Mouse (Mus musculus) urinary bladder, postnatal 36 days (tissue): ENCODE measurements at regions not wholly inside any gene's neighbourhood (a gene's known extent, or its start where the extent isn't known, plus 50 kb on each side); places are given as distances from the start of the nearest gene placed in this dataset.

Experiments
- DNase-seq, 2 experiments: peaks; one replicate each; pipeline ENCODE4 v3.0.0; 2022; ENCODE audit warnings: low spot score in 2 of 2, mixed read lengths in 1 of 2

DNA sequence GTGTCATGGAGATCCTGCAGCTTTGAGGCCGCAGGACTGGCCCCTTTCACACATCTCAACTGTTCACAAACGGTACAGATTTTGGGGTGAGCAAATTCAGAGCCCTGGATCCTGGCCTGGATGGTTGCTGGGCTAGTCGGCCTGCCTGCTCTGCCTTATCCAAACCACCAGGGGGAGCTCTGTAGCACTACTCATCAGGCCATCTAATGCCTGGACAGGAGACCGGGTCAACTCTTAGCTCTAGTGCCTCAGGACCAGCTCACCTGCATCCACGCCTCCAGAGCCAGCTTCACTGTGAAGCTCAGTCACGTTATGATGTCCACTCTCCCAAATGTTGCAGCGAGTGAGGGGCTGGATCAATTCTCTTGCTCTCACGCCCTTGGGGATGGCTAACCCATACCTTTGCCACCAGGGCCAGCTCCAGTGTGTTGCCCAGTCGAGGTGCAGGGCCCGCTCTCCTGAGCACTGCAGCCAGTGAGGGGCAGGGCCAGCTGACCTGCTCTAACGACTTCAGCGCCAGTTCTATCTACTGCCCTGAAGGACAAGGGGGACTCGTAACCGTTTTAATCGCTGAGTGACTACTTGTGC lies 206.8 kb downstream of the Etnk1 start:
- DNase-seq = peak; percentile 44 to 58

DNA sequence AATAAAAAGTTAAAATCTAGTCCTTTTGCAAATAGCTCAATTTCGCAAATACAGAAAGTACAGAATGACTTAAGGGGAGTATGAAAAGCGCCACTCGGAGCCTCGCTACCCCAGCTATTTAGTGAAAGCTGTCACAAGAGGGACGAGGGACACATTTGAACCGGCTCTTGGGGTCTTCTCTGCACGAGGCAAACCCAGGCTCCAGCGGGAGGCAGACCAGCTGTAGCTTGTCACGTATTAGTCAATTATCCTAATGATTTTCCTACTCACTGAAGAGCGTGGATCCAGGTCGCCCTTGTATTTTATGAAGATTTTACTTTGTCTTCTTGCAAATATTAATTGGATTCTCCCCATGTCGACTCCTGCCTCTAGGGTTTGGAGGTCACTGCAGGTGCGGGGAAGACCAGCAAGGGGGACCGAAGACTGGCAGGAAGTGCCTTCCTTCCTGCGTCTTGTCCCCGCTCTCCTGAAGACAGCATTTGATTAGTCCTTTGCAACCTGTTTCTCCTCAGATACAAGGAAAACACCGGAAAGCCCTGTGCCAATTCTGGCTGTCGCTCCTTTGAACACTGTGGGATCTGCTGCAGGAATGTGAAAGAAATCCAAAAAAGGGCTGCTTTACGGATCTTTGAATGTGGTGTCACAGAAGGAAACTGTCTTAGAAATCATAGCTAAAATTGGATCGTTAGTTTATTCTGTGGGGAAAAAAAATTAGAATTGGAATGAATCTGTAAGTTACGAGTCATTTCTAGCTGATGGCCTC lies 209.1 kb downstream of the Etnk1 start:
- no peak for DNase-seq

DNA sequence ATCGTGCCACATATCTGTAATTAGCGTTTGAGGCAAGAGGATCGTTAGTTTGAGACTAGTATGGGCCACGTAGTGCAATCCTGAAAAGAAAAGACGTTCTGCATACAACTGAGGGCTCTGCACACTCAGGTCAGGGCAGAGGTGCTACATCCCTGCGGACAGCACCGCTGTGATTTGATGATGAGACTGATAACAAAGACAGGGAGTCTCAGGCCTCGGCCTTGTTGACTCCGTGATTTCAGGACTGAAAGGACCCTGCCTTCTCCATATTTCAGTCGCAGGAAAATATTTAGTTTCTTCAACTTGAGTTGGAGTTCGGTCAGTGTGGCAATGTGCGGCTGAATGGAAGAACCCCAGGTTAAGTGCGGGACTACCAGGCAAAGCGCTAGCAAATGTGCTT lies 210.1 kb downstream of the Etnk1 start:
- no peak for DNase-seq

DNA sequence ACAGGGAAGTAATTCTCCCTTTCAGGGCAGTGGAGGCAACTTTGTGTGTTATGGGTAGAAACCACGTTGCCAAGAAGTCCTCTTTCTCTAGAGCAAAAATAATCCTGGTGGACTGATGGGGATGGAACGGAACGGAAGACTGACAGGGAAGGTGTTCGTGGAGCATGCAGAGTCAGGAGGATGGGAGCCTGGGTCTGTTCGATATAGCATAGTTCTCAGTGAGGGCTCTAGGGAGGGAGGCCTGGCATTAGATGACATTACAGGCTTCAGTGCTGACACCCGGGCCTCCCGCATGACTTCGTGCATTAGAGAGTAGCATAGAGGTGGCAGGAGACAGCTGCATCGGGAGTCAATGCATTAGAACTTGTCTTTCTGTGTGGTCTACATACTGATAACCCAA lies 211.1 kb downstream of the Etnk1 start:
- DNase-seq = no peak

DNA sequence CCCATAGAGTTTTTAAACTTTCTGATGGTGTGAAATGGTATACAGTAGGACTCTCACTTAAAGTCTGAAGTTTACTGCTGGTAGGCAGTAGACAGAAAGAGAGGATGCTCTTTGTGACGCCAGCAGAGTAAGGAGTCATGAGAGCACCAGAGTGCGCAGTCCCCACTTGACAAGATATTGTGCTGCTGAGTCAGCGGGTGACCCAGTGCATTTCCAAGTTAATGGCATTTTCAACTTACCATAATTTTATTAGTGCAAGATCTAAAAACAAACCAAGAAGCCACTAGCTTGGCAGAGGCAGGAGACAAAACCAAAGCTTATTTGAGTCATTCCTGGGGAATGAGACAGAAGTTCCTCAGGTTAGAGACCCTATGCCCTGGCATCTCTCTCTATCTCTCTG lies 213.5 kb downstream of the Etnk1 start:
- DNase-seq = no peak

DNA sequence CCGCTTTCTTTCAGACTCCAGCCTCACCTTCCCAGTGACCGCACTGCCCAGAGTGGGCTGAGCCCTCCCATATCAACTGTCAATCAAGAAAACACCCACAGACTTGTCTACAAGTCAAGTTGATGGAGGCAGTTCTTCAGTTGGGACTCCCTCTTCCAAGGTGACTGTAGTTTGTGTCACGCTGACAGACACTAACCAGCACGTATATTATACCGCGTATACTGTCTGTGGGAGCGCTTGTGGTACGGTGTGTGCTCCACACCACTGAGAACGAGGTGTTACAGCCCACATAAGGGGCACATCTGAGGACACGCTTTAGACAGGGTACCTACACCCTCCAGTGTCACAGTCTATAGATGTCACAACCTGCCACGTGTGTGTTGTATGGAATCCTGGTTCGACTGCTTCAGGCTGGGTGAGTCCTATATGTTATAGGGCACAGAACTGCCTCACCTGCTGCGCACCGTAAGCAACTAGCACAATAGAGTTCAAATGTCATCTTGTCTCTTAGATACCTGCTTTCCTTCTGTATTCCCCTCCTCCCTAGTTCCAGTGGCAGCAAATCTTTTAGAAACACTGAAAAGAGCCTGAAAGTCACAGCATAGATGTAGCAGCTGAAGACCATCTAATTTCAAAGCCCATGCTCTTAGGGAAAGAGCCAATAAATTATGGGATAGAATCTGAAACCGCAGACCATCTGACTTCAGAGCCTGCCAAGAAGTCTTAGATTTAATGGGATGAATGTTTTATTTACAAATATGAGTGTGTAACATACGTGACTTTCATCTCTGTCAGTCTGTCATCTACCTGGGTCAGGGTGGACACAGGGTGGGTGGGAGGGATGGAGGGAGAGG lies 219.8 kb downstream of the Etnk1 start:
- DNase-seq = no peak

DNA sequence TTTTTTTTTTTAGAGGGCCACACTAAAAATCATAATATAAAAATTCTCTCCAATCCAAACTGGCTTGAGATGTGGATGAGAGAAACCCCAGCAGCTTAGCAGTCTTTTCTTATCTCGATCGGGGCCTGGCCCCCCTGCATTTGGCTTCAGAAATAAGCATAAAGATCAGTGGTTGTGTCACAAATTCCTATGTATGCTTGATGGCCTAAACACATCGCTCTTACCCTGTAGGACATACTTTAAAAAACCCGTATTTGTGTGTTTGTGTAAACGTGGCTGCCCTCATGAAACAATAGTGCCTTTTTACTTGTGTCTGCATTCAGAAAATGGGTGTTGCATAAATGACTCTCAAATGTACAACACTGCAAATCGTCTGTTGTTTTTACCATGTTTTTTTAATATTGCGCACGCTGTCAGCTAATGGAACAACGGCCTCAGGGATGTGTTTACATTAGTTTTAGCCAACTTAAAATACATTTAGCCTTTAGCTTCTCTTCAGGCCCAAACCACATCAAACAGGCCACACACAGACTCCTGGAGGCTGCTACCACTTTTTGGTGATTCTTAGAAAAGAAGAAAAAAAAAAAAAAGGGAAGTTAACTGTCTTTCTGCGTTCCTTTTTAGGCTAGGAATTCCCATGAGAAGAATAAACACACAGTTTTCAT lies 226.7 kb downstream of the Etnk1 start:
- no peak for DNase-seq

DNA sequence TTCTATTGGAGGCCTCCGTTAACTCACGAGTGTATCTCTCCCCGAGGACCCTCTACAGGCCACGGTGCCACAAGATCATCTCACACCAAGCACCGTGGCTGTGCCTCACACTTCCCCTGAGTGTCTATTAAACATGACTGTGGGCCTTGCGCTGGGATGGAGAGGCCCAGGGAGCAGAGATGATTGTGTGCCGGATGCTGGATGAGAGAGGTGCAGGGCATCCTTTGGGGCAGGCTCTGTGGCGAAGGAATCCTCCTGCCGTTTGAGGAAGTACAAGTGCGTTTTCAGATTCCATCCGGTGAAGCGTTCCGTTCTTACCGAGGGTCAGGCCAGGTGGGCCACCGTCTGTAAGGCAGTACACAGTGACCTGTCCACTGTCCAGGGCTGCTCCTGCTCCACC lies 227.4 kb downstream of the Etnk1 start:
- no peak for DNase-seq

DNA sequence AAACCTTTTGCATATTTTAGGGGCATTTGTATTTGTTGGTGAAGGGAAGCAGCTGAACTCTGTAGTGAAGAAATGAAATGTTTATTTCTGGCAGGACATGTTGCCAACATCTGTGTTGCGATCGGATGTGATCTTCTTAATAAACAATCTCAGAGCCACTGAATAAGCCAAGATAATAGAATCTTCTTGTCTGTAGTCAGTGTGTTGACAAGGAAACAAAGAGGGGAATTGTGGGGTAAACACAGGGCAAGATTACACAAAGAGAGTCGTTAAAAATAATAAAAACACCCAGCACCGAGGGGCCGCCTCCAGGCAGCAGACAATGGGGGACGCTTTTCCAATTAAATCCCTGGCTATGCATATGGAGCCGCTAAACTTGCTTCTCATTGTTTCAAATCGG lies 234.4 kb downstream of the Etnk1 start:
- no peak for DNase-seq

DNA sequence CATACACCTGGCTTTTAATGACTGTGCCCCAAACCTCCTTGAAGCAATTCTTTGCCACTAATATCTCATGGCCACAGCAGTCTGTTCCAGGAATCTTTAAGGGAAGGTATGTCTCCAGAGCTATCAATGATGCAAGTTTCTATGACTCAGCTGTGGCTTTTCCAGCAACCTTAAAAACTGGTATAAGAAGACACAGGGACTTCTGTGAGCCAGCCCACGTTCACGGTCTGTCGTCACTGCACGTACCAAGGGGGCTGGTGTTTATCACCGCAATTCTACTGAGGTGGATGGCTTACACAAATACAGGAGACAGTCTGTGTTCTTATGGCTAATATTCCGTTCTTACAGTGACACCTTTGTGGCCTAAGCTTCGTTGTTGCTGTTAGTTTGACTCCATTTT lies 234.9 kb downstream of the Etnk1 start:
- DNase-seq = no peak

DNA sequence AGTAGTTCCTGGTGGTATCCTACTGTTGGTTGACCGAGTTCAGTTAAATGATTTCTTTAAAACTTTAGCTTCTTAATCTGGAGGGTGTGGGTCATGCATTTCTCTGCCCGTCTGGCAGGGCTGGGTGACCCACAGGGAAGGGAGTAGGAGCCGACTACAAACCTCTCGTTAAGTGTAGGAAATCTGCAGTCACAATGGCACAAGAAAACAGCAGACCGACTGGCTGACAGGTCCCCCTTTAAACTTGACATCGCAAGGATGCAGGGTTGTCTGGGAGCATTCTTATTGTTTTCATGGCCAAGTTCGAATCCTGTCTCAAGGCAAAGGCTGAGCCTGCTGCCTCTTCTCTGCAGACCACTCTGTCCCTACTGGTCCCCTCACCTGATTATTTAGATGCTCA lies 235.7 kb downstream of the Etnk1 start:
- no peak for DNase-seq

DNA sequence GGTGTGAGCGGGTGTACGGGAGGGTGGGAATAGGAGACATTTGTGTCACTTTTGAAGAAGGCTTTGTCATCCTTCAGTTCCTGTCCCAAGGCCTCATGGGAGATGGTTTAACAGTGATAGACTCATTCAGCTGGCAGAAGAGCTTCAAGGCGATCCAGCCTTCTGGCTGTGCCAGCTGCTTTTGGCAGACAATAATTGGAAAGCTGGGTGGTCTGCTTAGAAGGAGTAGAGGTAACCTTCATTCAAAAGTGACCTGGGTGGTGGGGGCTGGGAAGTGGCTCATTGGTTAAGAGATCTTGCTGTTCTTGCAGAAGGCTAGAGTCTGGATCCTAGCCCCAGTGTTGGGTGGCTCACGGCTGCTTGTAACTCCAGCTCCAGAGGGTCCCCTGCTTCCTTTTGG lies 237.5 kb downstream of the Etnk1 start:
- DNase-seq = no peak

DNA sequence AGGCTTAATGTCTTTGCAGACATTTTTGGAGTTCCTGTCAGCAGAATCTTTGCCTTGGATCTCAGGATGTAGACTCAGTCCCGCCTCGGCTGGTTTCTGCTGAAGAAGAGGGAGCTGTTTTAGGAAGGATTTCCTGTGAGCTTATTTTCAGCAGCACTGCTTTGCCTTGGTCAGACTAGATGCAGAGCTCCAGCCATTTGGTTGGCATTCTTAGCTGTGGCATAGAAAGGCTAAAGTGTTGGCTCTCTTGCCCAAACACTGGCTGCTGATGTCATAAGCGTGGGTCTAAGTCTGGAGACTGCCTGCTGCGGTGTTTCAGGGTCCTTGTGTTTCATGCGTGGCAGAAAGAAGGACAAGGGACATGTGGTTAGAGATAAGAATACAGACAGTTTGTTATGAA lies 245.0 kb downstream of the Etnk1 start:
- DNase-seq = no peak

DNA sequence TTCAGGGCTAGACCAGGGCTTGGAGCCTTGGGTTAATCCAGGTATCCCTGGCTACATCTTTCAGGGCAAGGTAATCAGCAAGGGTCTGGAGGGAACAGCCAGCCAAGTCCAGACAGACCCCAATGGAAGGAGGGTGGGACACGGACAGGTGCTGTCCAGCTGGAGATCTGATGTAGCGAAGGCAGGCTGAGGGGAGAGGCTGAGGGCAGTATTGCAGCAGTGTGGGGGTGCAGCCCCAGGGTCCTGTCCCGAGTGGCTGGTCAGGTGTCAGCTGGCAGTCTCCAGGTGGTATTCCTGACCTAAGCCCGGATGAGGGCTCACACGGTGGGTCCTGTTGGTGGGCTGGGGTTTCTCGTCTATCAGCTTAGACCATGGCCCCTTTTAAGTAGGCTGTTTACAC lies 245.7 kb downstream of the Etnk1 start:
- no peak for DNase-seq

DNA sequence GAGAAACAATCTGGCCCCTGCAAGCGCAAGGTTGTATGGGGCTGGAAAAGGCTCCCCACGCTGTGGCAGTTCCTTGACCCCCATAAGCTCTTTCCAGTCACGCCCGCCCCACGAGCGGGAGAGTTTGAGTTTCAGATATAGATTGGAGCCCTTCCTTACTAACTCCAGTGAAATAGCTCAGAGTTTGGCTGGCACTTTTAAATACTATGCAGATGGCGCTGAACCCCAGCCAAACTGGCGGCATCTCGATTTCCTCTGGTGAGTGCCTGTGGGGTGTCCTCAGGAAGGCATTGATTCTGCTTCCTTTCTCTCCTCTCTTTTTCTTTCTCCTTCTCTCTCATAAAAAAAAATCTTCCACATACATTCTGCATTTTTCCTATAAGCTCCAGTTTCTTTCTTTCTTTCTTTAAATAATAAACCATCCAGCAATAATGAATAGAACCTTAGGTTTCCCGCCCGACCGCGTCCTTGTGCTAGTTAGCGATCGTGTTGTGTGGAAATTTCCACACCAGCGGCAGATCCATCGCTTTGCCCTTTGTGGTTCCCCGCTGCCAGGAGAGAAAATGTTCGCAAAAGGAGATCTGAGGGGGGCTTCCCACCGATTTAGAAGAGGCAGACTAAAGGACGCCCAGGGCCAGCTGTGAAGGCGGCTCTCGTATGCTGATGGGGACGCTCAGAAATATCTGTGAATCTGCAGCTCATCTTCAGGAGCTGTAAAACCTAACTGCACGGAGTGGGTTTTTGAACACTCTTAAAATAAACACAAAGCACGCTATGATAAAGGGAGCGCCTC lies 247.8 kb downstream of the Etnk1 start:
- DNase-seq = no peak

DNA sequence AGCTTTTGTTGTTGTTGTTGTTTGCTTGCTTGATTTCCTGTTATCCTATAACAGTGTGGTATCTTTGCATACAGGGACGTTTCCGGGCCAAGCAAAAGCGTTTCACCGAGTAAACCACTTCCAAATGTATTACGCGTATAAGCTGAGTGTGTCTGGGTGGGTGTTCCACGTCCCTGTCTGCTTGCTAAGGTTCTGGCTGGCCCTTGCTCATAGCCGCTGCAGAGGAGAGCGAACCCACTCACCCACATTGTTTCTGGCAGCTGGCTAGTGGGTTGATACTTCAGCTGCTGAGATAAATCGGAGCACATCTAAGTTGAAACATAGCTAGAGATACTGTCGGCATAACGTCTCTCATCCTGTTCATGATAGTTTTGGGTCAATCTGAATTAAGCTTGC lies 248.4 kb downstream of the Etnk1 start:
- DNase-seq = no peak

DNA sequence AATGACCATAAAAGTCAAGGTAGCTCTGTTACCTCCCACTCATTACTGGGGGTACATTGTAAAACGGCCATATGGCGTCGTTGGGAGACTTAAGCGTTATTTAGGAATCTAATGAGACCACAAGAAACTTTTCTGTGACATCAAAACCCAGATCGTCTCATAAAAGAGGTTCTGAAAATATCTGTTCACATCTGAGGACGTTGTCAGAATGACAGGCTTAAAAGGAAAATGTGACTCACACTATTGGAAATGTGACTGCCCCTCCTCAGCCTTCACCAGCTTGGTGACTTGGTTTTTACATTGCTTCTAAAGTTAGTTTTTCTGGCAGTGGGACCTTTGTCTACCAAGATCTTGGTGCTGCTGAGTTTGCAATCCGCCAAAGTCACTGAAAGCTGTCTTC lies 252.9 kb downstream of the Etnk1 start:
- no peak for DNase-seq

DNA sequence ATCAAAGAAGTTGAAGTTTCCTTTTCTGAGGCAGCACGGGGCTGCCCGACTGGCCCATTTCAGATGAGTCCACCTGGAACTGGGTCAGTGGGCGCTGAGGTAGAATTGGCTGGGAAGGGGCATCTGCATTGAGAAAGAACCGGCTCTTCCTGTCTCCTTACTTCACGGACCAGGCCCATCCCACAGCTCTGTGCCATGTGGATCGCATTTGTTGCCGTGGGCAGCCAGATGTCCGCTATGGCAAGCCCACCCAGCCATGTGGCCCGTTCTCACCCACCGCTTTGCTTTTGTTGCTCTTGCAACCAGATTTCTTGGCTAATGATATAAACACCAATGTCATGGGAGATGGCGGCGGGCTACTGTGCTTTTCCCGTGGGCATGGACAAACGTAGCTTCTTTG lies 256.0 kb downstream of the Etnk1 start:
- DNase-seq = no peak

DNA sequence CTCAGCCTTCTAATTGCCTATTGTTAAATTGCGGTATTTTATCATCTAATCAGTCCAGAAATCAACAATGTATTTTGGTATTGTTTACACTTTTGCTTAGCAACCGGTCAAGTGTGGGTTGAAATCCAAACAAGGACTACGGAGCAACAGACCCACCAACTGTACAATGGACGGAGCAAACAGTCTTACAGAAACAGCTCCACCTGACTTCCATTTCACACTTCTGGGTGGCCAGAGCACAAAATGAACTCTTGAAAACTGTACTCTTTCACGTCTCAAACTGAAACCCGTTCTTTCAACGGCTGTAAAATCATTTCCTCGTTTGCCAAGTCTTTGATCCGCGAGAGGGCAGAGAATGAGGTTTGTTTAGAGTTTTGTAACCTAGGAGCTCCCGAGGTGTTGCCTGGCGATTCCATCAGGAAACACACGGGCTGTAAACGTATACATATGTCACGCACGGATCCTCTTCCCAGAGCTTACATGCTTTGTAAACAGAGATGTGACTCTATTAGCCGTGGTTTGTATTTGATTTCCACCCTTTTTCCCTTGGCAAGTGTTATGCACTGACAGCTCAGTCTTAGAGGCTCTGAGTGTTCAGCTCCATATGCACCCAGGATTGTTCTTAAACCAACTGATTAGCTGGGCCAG lies 258.3 kb downstream of the Etnk1 start:
- no peak for DNase-seq

DNA sequence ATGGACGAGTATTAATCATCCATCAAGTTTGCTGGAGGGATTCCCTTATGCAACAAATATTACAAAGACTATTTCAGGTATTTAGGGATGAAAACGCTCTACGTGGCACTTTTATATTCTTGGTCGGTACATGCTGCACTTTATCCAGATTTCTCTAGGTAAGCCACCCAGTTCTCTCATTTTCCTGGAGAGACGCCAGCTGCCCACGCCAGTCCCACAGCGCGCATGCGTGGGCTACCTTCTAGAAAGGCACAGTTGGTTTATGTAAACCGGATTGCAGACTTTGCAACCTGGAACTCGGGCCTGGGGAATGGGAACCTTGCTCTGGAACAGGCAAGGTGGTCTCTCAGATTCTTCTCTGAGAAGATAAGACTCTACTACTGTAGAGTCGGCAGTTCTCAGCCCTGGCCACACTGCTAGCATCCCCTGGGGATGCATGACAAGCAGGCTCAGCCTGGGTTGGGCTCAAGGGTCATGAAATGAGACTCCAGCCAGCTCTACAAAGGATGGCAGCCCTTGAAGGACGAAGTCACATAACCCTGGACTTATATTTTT lies 265.0 kb downstream of the Etnk1 start:
- DNase-seq = no peak
